Mouse (Mus musculus) MEL (cell line): ENCODE measurements at regions not wholly inside any gene's neighbourhood (a gene's known extent, or its start where the extent isn't known, plus 50 kb on each side); places are given as distances from the start of the nearest gene placed in this dataset.

Source experiments
- CHD2 ChIP-seq: IDR thresholded peaks from 2 replicates; pipeline ENCODE4 v1.6.1; 2011; ENCODE audit warnings: low read length, improper control_type of control experiment
- CTCF ChIP-seq, 3 experiments: IDR thresholded peaks in 2 of 3; conservative IDR thresholded peaks in 1 of 3; 2 replicates each; pipeline ENCODE4 v1.5.1; 2011 to 2012; ENCODE audit warnings: low read length in 3 of 3, low read depth in 2 of 3, mild to moderate bottlenecking in 2 of 3, improper control_type of control experiment in 1 of 3, inconsistent platforms in 1 of 3, mixed read lengths in 1 of 3, moderate library complexity in 1 of 3; ENCODE audit not compliant: control insufficient read depth in 1 of 3, insufficient read depth in 1 of 3, poor library complexity in 1 of 3, severe bottlenecking in 1 of 3
- HCFC1 ChIP-seq: IDR thresholded peaks from 2 replicates; pipeline ENCODE4 v1.6.1; 2012; ENCODE audit warnings: low read depth, mild to moderate bottlenecking, inconsistent platforms, low read length, improper control_type of control experiment, moderate library complexity
- NELFE ChIP-seq: IDR thresholded peaks from 2 replicates; pipeline ENCODE4 v1.6.1; 2011; ENCODE audit warnings: low read depth, low read length, improper control_type of control experiment
- POLR2A ChIP-seq, 2 experiments: IDR thresholded peaks; 2 replicates each; pipeline ENCODE4 v1.6.1; 2011 to 2012; ENCODE audit warnings: low read length in 2 of 2, mild to moderate bottlenecking in 2 of 2, control low read depth in 1 of 2, improper control_type of control experiment in 1 of 2, low read depth in 1 of 2, moderate library complexity in 1 of 2; ENCODE audit not compliant: control insufficient read depth in 1 of 2, insufficient read depth in 1 of 2, poor library complexity in 1 of 2
- POLR2AphosphoS2 ChIP-seq: IDR thresholded peaks from 2 replicates; pipeline ENCODE4 v1.6.1; 2011; ENCODE audit warnings: low read length, improper control_type of control experiment
- SIN3A ChIP-seq: IDR thresholded peaks from 2 replicates; pipeline ENCODE4 v1.6.1; 2012; ENCODE audit warnings: low read length, improper control_type of control experiment, inconsistent platforms
- TBP ChIP-seq: IDR thresholded peaks from 2 replicates; pipeline ENCODE4 v1.8.0; 2011; ENCODE audit warnings: low read depth, low read length, improper control_type of control experiment
- ZKSCAN1 ChIP-seq: IDR thresholded peaks from 2 replicates; pipeline ENCODE4 v1.6.1; 2012; ENCODE audit warnings: low read depth, mild to moderate bottlenecking, inconsistent platforms, low read length, improper control_type of control experiment, moderate library complexity

DNA sequence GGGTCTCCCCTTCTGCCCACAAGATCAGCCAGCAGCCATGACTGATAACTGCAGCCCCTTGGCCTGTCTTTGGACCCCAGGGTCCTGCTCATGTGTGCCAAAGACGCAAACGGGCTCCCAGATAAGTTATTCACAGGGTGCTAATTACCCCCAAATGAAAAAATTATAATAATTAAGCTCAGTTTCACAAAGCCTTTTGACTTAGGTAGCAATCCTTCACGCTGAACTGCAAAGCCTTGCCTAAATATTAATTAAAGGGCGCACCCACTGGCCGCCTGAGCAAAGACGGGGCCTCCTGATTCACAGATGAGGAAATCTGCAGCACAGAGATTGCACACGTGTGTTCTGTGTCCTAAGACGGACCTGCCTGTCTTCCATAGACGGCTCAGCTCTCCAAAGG, 123.2 kb downstream of the Psmg1 start:
- no peak for TF ChIP-seq CTCF (IDR thresholded peaks at IDR 0.05 in 2 of 3, conservative IDR thresholded peaks at IDR 0.05 in 1 of 3; ENCODE audit: control insufficient read depth in 1 of 3, insufficient read depth in 1 of 3, low read depth in 2 of 3, low read length in 3 of 3, poor library complexity in 1 of 3, severe bottlenecking in 1 of 3)
- no peak for TF ChIP-seq POLR2A (IDR thresholded peaks at IDR 0.05; ENCODE audit: control insufficient read depth in 1 of 2, insufficient read depth in 1 of 2, low read depth in 1 of 2, low read length in 2 of 2, poor library complexity in 1 of 2)
- TF ChIP-seq NELFE = no peak
- no peak for TF ChIP-seq POLR2AphosphoS2
- TF ChIP-seq SIN3A = no peak
- no peak for TF ChIP-seq TBP
- no peak for TF ChIP-seq ZKSCAN1
- no peak for TF ChIP-seq CHD2
- no peak for TF ChIP-seq HCFC1
